Mouse (Mus musculus): ENCODE results near the gene Sec14l3. TPM values are rescaled to one million over a fixed set of nuclear protein-coding genes. Genes with fewer than 3 reads are reported as not detected.

Gene Sec14l3
- polyA plus RNA-seq, 1 experiment from 2014 or later, result not detected

DNA sequence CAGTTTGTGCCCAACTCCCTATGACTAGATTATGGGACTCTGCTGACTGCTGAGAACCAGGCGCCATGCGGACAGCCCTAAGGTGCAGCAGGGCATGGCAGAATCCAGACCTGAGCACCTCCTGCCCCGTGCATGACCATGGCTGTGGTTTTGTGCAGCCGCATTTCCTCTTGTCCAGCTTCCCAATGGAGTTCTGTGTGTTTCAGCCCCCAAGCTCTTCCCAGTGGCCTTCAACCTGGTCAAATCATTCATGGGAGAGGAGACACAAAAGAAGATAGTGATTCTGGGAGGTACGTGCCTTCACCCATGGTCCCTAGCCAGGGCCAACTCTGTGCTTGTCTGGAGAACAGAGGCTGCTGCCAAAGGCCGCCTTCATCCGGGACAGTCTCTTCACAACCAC, 21.6 kb upstream of the Sec14l3 start:
- Histone ChIP-seq H3K9me3 (ENCODE audit: control insufficient read depth, low read depth, low read length) (no peaks in the 10 kb centered on the region), H3K4me2 (replicated peaks; ENCODE audit: low read depth, low read length) (no peak overlapping the region), H3K36me3 (ENCODE audit: control insufficient read depth, insufficient read depth, low read length) (no peaks in the 10 kb centered on the region), H3K27ac (ENCODE audit: low read length) (no peak overlapping the region), H3K4me3 (ENCODE audit: low read depth, low read length) (no peak overlapping the region), H3K27me3 (ENCODE audit: control insufficient read depth, insufficient read depth, low read length) (no peaks in the 10 kb centered on the region), H3K9ac (replicated peaks; ENCODE audit: low read depth, low read length) (no peak overlapping the region), H3K4me1 (ENCODE audit: control insufficient read depth, insufficient read depth, low read length) (no peaks in the 10 kb centered on the region)
- 91% methylated on average over 7 of the region's 7 CpGs for WGBS
- no peak for ATAC-seq (ENCODE audit: insufficient number of reproducible peaks, insufficient read depth, low FRiP score, low read depth)

DNA sequence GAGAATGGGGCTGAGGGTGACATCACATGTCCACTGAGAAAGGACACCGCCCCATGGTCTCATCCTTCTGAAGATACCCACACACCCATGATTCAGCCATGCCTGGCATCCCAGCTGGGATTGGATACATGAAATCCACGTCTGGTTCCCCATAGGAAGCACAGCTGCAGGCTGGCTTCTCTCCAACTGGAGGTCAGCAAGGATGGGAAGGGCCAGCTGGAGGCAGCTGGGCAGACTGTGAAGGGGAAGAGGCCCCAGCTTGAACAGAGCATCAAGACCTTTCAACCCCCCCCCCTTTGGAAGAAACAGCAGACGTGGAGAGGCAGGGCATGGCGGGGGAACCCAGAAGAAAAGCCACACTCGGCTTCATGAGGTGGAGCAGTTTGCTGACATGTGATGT, 18.1 kb upstream of the Sec14l3 start:
- H3K4me1 ChIP-seq (ENCODE audit: control insufficient read depth, insufficient read depth, low read length), result no peaks in the 10 kb centered on the region
- 64% methylated on average over 4 of the region's 5 CpGs for WGBS
- H3K9ac ChIP-seq (replicated peaks; ENCODE audit: low read depth, low read length), result no peak overlapping the region
- no peak for ATAC-seq (ENCODE audit: insufficient number of reproducible peaks, insufficient read depth, low FRiP score, low read depth)
- no peaks in the 10 kb centered on the region for H3K36me3 ChIP-seq (ENCODE audit: control insufficient read depth, insufficient read depth, low read length)
- H3K4me3 ChIP-seq (ENCODE audit: low read depth, low read length), result no peak overlapping the region
- no peaks in the 10 kb centered on the region for H3K27me3 ChIP-seq (ENCODE audit: control insufficient read depth, insufficient read depth, low read length)
- H3K27ac ChIP-seq (ENCODE audit: low read length), result no peak overlapping the region
- H3K4me2 ChIP-seq (replicated peaks; ENCODE audit: low read depth, low read length), result no peak overlapping the region
- H3K9me3 ChIP-seq (ENCODE audit: control insufficient read depth, low read depth, low read length), result no peaks in the 10 kb centered on the region

DNA sequence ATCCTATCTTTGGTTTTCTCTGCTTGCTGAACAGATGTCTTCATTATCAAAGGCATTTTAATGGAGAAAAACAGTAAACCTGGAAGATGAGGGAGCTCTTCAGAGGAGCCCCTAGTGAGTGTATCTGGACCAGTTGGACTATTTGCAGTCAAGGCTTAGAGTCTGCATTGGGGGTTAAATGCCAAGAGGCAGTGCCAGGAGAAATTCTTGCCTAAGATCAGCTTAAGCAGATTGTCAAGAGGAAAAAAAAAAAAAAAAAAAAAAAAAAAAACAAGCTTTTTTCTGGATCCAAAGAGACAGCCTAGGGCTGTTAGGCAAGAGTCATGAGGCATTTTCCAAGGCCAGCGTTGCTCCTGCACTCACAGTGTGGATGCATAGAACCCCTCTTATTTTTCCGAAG, 16.9 kb upstream of the Sec14l3 start:
- no peak overlapping the region for H3K4me3 ChIP-seq (ENCODE audit: low read depth, low read length)
- H3K27me3 ChIP-seq (ENCODE audit: control insufficient read depth, insufficient read depth, low read length), result no peaks in the 10 kb centered on the region
- no peaks in the 10 kb centered on the region for H3K36me3 ChIP-seq (ENCODE audit: control insufficient read depth, insufficient read depth, low read length)
- H3K4me1 ChIP-seq (ENCODE audit: control insufficient read depth, insufficient read depth, low read length), result no peaks in the 10 kb centered on the region
- no peak for ATAC-seq (ENCODE audit: insufficient number of reproducible peaks, insufficient read depth, low FRiP score, low read depth)
- H3K9me3 ChIP-seq (ENCODE audit: control insufficient read depth, low read depth, low read length), result no peaks in the 10 kb centered on the region
- no peak overlapping the region for H3K9ac ChIP-seq (replicated peaks; ENCODE audit: low read depth, low read length)
- H3K4me2 ChIP-seq (replicated peaks; ENCODE audit: low read depth, low read length), result no peak overlapping the region
- H3K27ac ChIP-seq (ENCODE audit: low read length), result no peak overlapping the region
- 95% methylated on average over 2 of the region's 2 CpGs for WGBS

- no peak overlapping the region for H3K9ac ChIP-seq (replicated peaks; ENCODE audit: low read depth, low read length)
- no peaks in the 10 kb centered on the region for H3K9me3 ChIP-seq (ENCODE audit: control insufficient read depth, low read depth, low read length)
- 92% methylated on average over 6 of the region's 6 CpGs for WGBS
- H3K27ac ChIP-seq (ENCODE audit: low read length), result no peak overlapping the region
- ATAC-seq (ENCODE audit: insufficient number of reproducible peaks, insufficient read depth, low FRiP score, low read depth), result no peak
- H3K4me2 ChIP-seq (replicated peaks; ENCODE audit: low read depth, low read length), result no peak overlapping the region
- H3K27me3 ChIP-seq (ENCODE audit: control insufficient read depth, insufficient read depth, low read length), result no peaks in the 10 kb centered on the region
- no peak overlapping the region for H3K4me3 ChIP-seq (ENCODE audit: low read depth, low read length)
- no peaks in the 10 kb centered on the region for H3K4me1 ChIP-seq (ENCODE audit: control insufficient read depth, insufficient read depth, low read length)
- H3K36me3 ChIP-seq (ENCODE audit: control insufficient read depth, insufficient read depth, low read length), result no peaks in the 10 kb centered on the region
Observed at GRCm38 (mm10) chr11:4048438-4048837, 16.2 kb upstream of the Sec14l3 start.

- ATAC-seq (ENCODE audit: insufficient number of reproducible peaks, insufficient read depth, low FRiP score, low read depth), result no peak
- H3K4me2 ChIP-seq (replicated peaks; ENCODE audit: low read depth, low read length), result no peak overlapping the region
- 24% methylated on average over 5 of the region's 5 CpGs for WGBS
- no peaks in the 10 kb centered on the region for H3K9me3 ChIP-seq (ENCODE audit: control insufficient read depth, low read depth, low read length)
- H3K9ac ChIP-seq (replicated peaks; ENCODE audit: low read depth, low read length), result no peak overlapping the region
- no peaks in the 10 kb centered on the region for H3K27me3 ChIP-seq (ENCODE audit: control insufficient read depth, insufficient read depth, low read length)
- H3K27ac ChIP-seq (ENCODE audit: low read length), result no peak overlapping the region
- no peaks in the 10 kb centered on the region for H3K36me3 ChIP-seq (ENCODE audit: control insufficient read depth, insufficient read depth, low read length)
- H3K4me3 ChIP-seq (ENCODE audit: low read depth, low read length), result no peak overlapping the region
- no peaks in the 10 kb centered on the region for H3K4me1 ChIP-seq (ENCODE audit: control insufficient read depth, insufficient read depth, low read length)
Observed at GRCm38 (mm10) chr11:4053586-4053985, 11.1 kb upstream of the Sec14l3 start.

GRCm38 (mm10) chr11:4060866-4061575, 3.6 kb upstream of the Sec14l3 start:
- Histone ChIP-seq H3K4me2 (replicated peaks; ENCODE audit: low read depth, low read length) (no peak overlapping the region), H3K4me3 (ENCODE audit: low read depth, low read length) (no peak overlapping the region), H3K9ac (replicated peaks; ENCODE audit: low read depth, low read length) (no peak overlapping the region), H3K4me1 (ENCODE audit: control insufficient read depth, insufficient read depth, low read length) (no peaks in the 10 kb centered on the region), H3K27ac (ENCODE audit: low read length) (no peak overlapping the region), H3K27me3 (ENCODE audit: control insufficient read depth, insufficient read depth, low read length) (no peaks in the 10 kb centered on the region), H3K36me3 (ENCODE audit: control insufficient read depth, insufficient read depth, low read length) (no peaks in the 10 kb centered on the region), H3K9me3 (ENCODE audit: control insufficient read depth, low read depth, low read length) (no peaks in the 10 kb centered on the region)
- 48% methylated on average over 5 of the region's 5 CpGs for WGBS
- no peak for ATAC-seq (ENCODE audit: insufficient number of reproducible peaks, insufficient read depth, low FRiP score, low read depth)

DNA sequence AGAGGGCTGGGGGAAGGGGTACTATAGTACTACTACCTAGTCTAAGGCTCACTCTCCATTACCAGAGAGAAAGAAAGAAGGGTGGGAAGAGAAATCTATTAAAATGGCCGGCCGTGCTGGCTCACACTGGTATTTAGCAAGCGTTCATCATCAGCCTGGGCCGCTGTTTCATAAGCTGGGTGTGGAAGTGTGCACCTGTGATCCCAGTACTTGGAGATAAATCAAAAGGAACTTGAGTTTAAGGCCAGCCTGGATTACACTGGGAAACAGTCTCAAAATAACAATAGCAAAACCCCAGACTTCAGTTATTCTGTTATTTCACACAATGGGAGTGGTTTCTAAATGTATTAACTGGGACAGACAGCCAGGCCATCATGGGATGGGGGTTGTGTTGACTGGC, 2.1 kb upstream of the Sec14l3 start:
- Histone ChIP-seq H3K27me3 (ENCODE audit: control insufficient read depth, insufficient read depth, low read length) (no peaks in the 10 kb centered on the region), H3K4me2 (replicated peaks; ENCODE audit: low read depth, low read length) (no peak overlapping the region), H3K27ac (ENCODE audit: low read length) (no peak overlapping the region), H3K4me1 (ENCODE audit: control insufficient read depth, insufficient read depth, low read length) (no peaks in the 10 kb centered on the region), H3K36me3 (ENCODE audit: control insufficient read depth, insufficient read depth, low read length) (no peaks in the 10 kb centered on the region), H3K9ac (replicated peaks; ENCODE audit: low read depth, low read length) (no peak overlapping the region), H3K9me3 (ENCODE audit: control insufficient read depth, low read depth, low read length) (no peaks in the 10 kb centered on the region), H3K4me3 (ENCODE audit: low read depth, low read length) (no peak overlapping the region)
- 78% methylated on average over 4 of the region's 4 CpGs for WGBS
- ATAC-seq (ENCODE audit: insufficient number of reproducible peaks, insufficient read depth, low FRiP score, low read depth), result no peak

GRCm38 (mm10) chr11:4062981-4063380, 1.7 kb upstream of the Sec14l3 start:
- no peaks in the 10 kb centered on the region for H3K4me1 ChIP-seq (ENCODE audit: control insufficient read depth, insufficient read depth, low read length)
- no peak for ATAC-seq (ENCODE audit: insufficient number of reproducible peaks, insufficient read depth, low FRiP score, low read depth)
- no peaks in the 10 kb centered on the region for H3K27me3 ChIP-seq (ENCODE audit: control insufficient read depth, insufficient read depth, low read length)
- 33% methylated on average over 6 of the region's 6 CpGs for WGBS
- no peaks in the 10 kb centered on the region for H3K36me3 ChIP-seq (ENCODE audit: control insufficient read depth, insufficient read depth, low read length)
- no peaks in the 10 kb centered on the region for H3K9me3 ChIP-seq (ENCODE audit: control insufficient read depth, low read depth, low read length)
- H3K4me3 ChIP-seq (ENCODE audit: low read depth, low read length), result no peak overlapping the region
- H3K27ac ChIP-seq (ENCODE audit: low read length), result no peak overlapping the region
- no peak overlapping the region for H3K4me2 ChIP-seq (replicated peaks; ENCODE audit: low read depth, low read length)
- no peak overlapping the region for H3K9ac ChIP-seq (replicated peaks; ENCODE audit: low read depth, low read length)

GRCm38 (mm10) chr11:4069664-4070063, 5.0 kb downstream of the Sec14l3 start:
- WGBS, result 73% methylated on average over 1 of the region's 1 CpGs
- Histone ChIP-seq H3K9ac (replicated peaks; ENCODE audit: low read depth, low read length) (no peak overlapping the region), H3K4me1 (ENCODE audit: control insufficient read depth, insufficient read depth, low read length) (no peaks in the 10 kb centered on the region)

More at GRCm38 (mm10) chr11:4069664-4070063, 5.0 kb downstream of the Sec14l3 start:
- Histone ChIP-seq H3K4me3 (ENCODE audit: low read depth, low read length) (no peak overlapping the region), H3K4me2 (replicated peaks; ENCODE audit: low read depth, low read length) (no peak overlapping the region), H3K27ac (ENCODE audit: low read length) (no peak overlapping the region), H3K36me3 (ENCODE audit: control insufficient read depth, insufficient read depth, low read length) (no peaks in the 10 kb centered on the region), H3K27me3 (ENCODE audit: control insufficient read depth, insufficient read depth, low read length) (no peaks in the 10 kb centered on the region), H3K9me3 (ENCODE audit: control insufficient read depth, low read depth, low read length) (no peaks in the 10 kb centered on the region)
- ATAC-seq (ENCODE audit: insufficient number of reproducible peaks, insufficient read depth, low FRiP score, low read depth), result no peak
